ENCODE assay signal across 13 mouse cellular contexts in genomic region chr5:117602026-117602425, GRCm38 (mm10).
"Had no signal": no experiment of that assay in that cellular context is flagged by ENCODE, and none has a peak within 500 bp of the region (broad histone marks: within the 10 kb centered on the region; RNA-seq: fewer than 3 reads in every experiment).

No protein-coding gene starts in this region.

- ATAC-seq: intestine, postnatal 0 days; liver, postnatal 0 days had no signal

- H3K27me3 ChIP-seq: liver, embryonic 13.5 days; neural tube, embryonic 15.5 days had no signal

- H3K4me1 ChIP-seq: liver, embryonic 13.5 days; neural tube, embryonic 15.5 days had no signal

- H3K9me3 ChIP-seq: limb, embryonic 12.5 days; liver, embryonic 13.5 days; midbrain, embryonic 10.5 days; neural tube, embryonic 15.5 days had no signal

- DNase-seq: liver; liver, embryonic 13.5 days; liver, postnatal 0 days; lung, postnatal 36 days; right cerebral cortex, adult 18-20 months; right cerebral cortex, postnatal 25 days; thymus, postnatal 4 days had no signal

- H3K27ac ChIP-seq: layer of hippocampus, adult 2 months; limb, embryonic 12.5 days; liver, embryonic 13.5 days; midbrain, embryonic 10.5 days; neural tube, embryonic 15.5 days had no signal

- H3K4me3 ChIP-seq: layer of hippocampus, adult 2 months; limb, embryonic 12.5 days; liver, embryonic 13.5 days; midbrain, embryonic 10.5 days; myocyte; neural tube, embryonic 15.5 days had no signal

- H3K36me3 ChIP-seq: limb, embryonic 12.5 days; liver, embryonic 13.5 days; midbrain, embryonic 10.5 days; neural tube, embryonic 15.5 days had no signal

- H3K9ac ChIP-seq: limb, embryonic 12.5 days; liver, embryonic 13.5 days; liver, postnatal 0 days; neural tube, embryonic 15.5 days had no signal

- H3K4me2 ChIP-seq: limb, embryonic 12.5 days; liver, embryonic 13.5 days; neural tube, embryonic 15.5 days had no signal
